Mouse (Mus musculus) liver, embryonic 14.5 days (tissue): ENCODE data around the gene Fbxo46.

Experiments
- CTCF ChIP-seq: IDR thresholded peaks from 2 replicates; pipeline ENCODE4 v1.5.1; 2016; ENCODE audit warnings: antibody characterized with exemption, low read depth, control low read depth
- EP300 ChIP-seq: IDR thresholded peaks from 2 replicates; pipeline ENCODE4 v1.6.1; 2016; ENCODE audit warnings: antibody characterized with exemption, low read depth

DNA sequence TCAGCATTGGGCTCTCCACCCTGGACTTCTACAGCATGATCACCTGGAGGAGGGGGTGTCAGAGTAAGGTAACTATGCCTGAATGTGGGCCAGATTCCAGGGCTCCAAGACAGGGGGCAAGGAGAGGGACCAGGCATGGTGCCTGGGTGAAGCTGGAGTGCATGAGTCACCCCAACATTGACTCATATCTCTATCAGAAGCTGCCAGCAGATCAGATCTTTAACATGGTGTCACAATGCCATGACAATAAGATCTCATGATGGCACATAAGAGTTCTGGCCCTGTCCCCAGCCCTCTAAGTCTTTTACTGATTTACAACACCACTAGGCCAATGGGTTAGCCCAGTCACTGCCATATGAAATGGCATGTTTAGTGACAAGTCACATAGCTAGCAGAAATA is 15.9 kb upstream of the Fbxo46 start:
- TF ChIP-seq CTCF (no peak), EP300 (no peak)
